In the genomic region with DNA sequence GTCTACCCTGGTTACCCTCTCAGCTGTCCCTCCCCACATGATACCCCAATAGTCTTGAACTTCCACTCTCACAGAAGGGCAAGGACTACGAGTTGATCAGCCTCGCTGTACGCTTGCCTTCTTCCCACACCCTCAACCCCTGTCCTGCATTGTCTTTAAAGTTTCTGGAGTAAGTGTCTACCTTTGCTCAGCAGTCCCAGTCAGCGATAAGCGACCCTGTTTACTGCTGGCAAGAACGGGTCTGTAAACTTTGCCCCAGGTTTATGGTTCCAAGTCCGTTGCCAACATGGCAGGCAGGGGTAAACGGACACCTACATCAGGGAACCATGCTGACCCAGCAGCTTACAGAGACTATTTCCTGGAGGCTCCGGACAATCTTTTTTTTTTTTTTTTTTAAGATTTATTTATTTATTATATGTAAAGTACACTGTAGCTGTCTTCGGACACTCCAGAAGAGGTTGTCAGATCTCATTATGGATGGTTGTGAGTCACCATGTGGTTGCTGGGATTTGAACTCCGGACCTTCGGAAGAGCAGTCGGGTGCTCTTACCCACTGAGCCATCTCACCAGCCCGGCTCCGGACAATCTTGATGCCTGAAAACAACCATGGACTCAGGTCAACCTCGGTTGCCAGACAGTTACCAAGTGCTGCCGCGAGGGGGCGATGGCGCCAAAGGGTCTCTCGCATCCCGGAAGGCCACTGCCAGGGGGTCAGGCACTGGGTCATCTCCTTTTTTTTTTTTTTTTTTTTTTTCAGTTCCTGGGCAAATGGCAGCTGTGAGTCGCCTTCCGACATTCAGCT, we compare ENCODE assay signal across 9 mouse cellular contexts. TPM values are rescaled to one million over a fixed set of nuclear protein-coding genes. Genes with fewer than 3 reads are reported as not detected.
DNase-seq lines count a peak whose midpoint lies in the region; ATAC-seq and TF ChIP-seq lines count a peak whose summit lies in the region.
"Had no signal": no experiment of that assay in that cellular context is flagged by ENCODE, and none has a peak within 500 bp of the region (broad histone marks: within the 10 kb centered on the region; RNA-seq: fewer than 3 reads in every experiment).

No protein-coding gene starts in this region.

- H3K9me3 ChIP-seq in ES-E14 (ENCODE audit: control insufficient read depth, insufficient read depth, low read depth, low read length) = no peaks in the 10 kb centered on the region
- no peaks in the 10 kb centered on the region for H3K9me3 ChIP-seq in forebrain, embryonic 15.5 days
- no peaks in the 10 kb centered on the region for H3K9me3 ChIP-seq in lung, embryonic 15.5 days

- H3K27ac ChIP-seq in ES-E14 (ENCODE audit: insufficient read depth, low read depth, low read length, poor library complexity, severe bottlenecking) = no peak overlapping the region
- no peak overlapping the region for H3K27ac ChIP-seq in forebrain, embryonic 15.5 days (replicated peaks)
- H3K27ac ChIP-seq in lung, embryonic 15.5 days = no peak overlapping the region
- no peak overlapping the region for H3K27ac ChIP-seq in thymus, adult 2 months (ENCODE audit: control insufficient read depth, insufficient read depth, low read length)
- H3K27ac ChIP-seq: macrophage had no signal

- peak; percentile 93 for TF ChIP-seq CTCF in thymus, adult 2 months (IDR thresholded peaks at IDR 0.05; ENCODE audit: borderline replicate concordance, control insufficient read depth, extremely low read depth, insufficient read depth, low read length, poor library complexity)

- peak overlapping the region; percentile 26 to 28; a peak in 3 of 4 replicates for H3K4me3 ChIP-seq in ES-E14 (ENCODE audit: insufficient read depth in 1 of 2, low read depth in 1 of 2, low read length in 2 of 2, poor library complexity in 1 of 2, severe bottlenecking in 1 of 2)
- no peak overlapping the region for H3K4me3 ChIP-seq in forebrain, embryonic 15.5 days
- no peak overlapping the region for H3K4me3 ChIP-seq in lung, embryonic 15.5 days
- no peak overlapping the region for H3K4me3 ChIP-seq in thymus, adult 2 months (ENCODE audit: control insufficient read depth, insufficient read depth, low read length)

- no peaks in the 10 kb centered on the region for H3K27me3 ChIP-seq in forebrain, embryonic 15.5 days
- no peaks in the 10 kb centered on the region for H3K27me3 ChIP-seq in lung, embryonic 15.5 days
- H3K27me3 ChIP-seq in thymus, adult 2 months (ENCODE audit: control insufficient read depth, insufficient read depth, low read length) = no peaks in the 10 kb centered on the region

- DNase-seq in ES-E14 (ENCODE audit: low read depth, low spot score) = peak; percentile 74
- peak; percentile 63 for DNase-seq in cerebellum, adult 11-12 months
- DNase-seq in layer of hippocampus, adult 8-10 months (ENCODE audit: low spot score in 2 of 2) = peak; percentile 37 to 63
- peak; percentile 57 for DNase-seq in ovary, adult 18-20 months (ENCODE audit: low spot score)
- peak; percentile 75 for DNase-seq in thymus, adult 2 months

- 17% methylated on average over 24 of the region's 24 CpGs for WGBS in forebrain, embryonic 15.5 days
- 9% methylated on average over 24 of the region's 24 CpGs for WGBS in lung, embryonic 15.5 days
- 36% methylated on average over 24 of the region's 24 CpGs for WGBS in thymus, adult 2 months

- in situ Hi-C loops in ES-E14 (cut with MboI; ENCODE audit: low sequenced_read_pairs in 2 of 2, unreplicated experiment in 2 of 2) = no loop called here

- H3K4me2 ChIP-seq in forebrain, embryonic 15.5 days (replicated peaks) = peak overlapping the region; percentile 29
- H3K4me2 ChIP-seq in lung, embryonic 15.5 days = peak overlapping the region; percentile 40

- H3K9ac ChIP-seq in ES-E14 (ENCODE audit: insufficient read depth, low read depth, low read length, poor library complexity, severe bottlenecking) = peak overlapping the region; percentile 20; the same call in 1 of the 2 replicates
- H3K9ac ChIP-seq in forebrain, embryonic 15.5 days (replicated peaks) = no peak overlapping the region
- H3K9ac ChIP-seq in lung, embryonic 15.5 days = no peak overlapping the region

- H3K4me1 ChIP-seq in ES-E14 (ENCODE audit: control insufficient read depth in 2 of 2, insufficient read depth in 2 of 2, low read length in 2 of 2, poor library complexity in 1 of 2) = peaks cover 0 to 5% of the 10 kb centered on the region in 2 experiments; a peak in 2 of 4 replicates
- H3K4me1 ChIP-seq in forebrain, embryonic 15.5 days = peaks cover 6% of the 10 kb centered on the region
- peaks cover 25% of the 10 kb centered on the region for H3K4me1 ChIP-seq in lung, embryonic 15.5 days
- H3K4me1 ChIP-seq in thymus, adult 2 months (replicated peaks; ENCODE audit: control insufficient read depth, insufficient read depth, low read length) = peaks cover under 1% of the 10 kb centered on the region; the same call in 1 of the 2 replicates

- no peaks in the 10 kb centered on the region for H3K36me3 ChIP-seq in ES-E14 (ENCODE audit: control insufficient read depth, insufficient read depth, low read length, poor library complexity, severe bottlenecking)
- H3K36me3 ChIP-seq in forebrain, embryonic 15.5 days = no peaks in the 10 kb centered on the region
- H3K36me3 ChIP-seq in lung, embryonic 15.5 days = no peaks in the 10 kb centered on the region
- no peaks in the 10 kb centered on the region for H3K36me3 ChIP-seq in thymus, adult 2 months (ENCODE audit: control insufficient read depth, insufficient read depth, low read length)

- no peak; the same call in 1 of the 2 replicates for ATAC-seq in forebrain, embryonic 15.5 days (replicated peaks)
- peak; percentile 78 to 84 for ATAC-seq in hematopoietic stem cell, adult 5-6 weeks (replicated peaks in 1 of 2; ENCODE audit: insufficient read depth in 1 of 2, low FRiP score in 2 of 2, low TSS enrichment in 1 of 2, low read depth in 1 of 2, poor library complexity in 2 of 2, severe bottlenecking in 2 of 2)
- peak; percentile 36; the same call in 1 of the 2 replicates for ATAC-seq in lung, embryonic 15.5 days (ENCODE audit: borderline replicate concordance, extremely low read depth, low FRiP score, low TSS enrichment)

- no peak for TF ChIP-seq POLR2A in thymus, adult 2 months (IDR thresholded peaks at IDR 0.05; ENCODE audit: control insufficient read depth, extremely low read depth, insufficient read depth, low read length, poor library complexity)

TF ChIP-seq in ES-E14, 5 proteins besides CTCF, POLR2A, EP300 and RAD21:
- no peak for TF ChIP-seq MAFK (IDR thresholded peaks at IDR 0.05; ENCODE audit: insufficient read depth, low read depth, low read length)
- peak; percentile 94 for TF ChIP-seq ZNF384 (IDR thresholded peaks at IDR 0.05; ENCODE audit: low read depth, low read length)
- TF ChIP-seq CHD2 (IDR thresholded peaks at IDR 0.05; ENCODE audit: low read depth, low read length) = no peak
- TF ChIP-seq ZC3H11A (IDR thresholded peaks at IDR 0.05; ENCODE audit: borderline replicate concordance, low read depth, low read length) = 0 out of 2 replicates have a peak, but pooled peaks have one; percentile 7

RNA-seq across cellular contexts. Expression of a gene that starts 43.4 kb away (rescaled TPM):
- total RNA-seq in ES-E14 (2012; rRNA removed) = 8.5 and 9.8 TPM in 2 replicates
- polyA plus RNA-seq in forebrain, embryonic 15.5 days (2015; fragmentation: Nextera tagmentation; extraction: Ambion mirVana) = 13.8 and 15.7 TPM in 2 replicates
- 20.8 and 30.2 TPM in 2 replicates for total RNA-seq in hematopoietic stem cell, adult 5-6 weeks (2017)
- 10 to 100 TPM; 19.1 to 24.8 (median 21.2) TPM for total RNA-seq in layer of hippocampus, adult 8-10 months (2022)
- polyA plus RNA-seq in lung, embryonic 15.5 days (2015; fragmentation: Nextera tagmentation; extraction: Ambion mirVana) = 14.0 and 15.0 TPM in 2 replicates
- polyA plus RNA-seq in thymus, adult 2 months (2012; rRNA removed) = 26.1 and 28.3 TPM in 2 replicates

RNA-seq across cellular contexts. Expression of a gene that starts 48.8 kb away (rescaled TPM):
- total RNA-seq in ES-E14 (2012; rRNA removed) = 12.5 and 14.6 TPM in 2 replicates
- polyA plus RNA-seq in forebrain, embryonic 15.5 days (2015; fragmentation: Nextera tagmentation; extraction: Ambion mirVana) = 16.3 and 17.5 TPM in 2 replicates
- total RNA-seq in hematopoietic stem cell, adult 5-6 weeks (2017) = 19.8 and 20.8 TPM in 2 replicates
- 10 to 100 TPM; 17.3 to 18.5 (median 17.9) TPM for total RNA-seq in layer of hippocampus, adult 8-10 months (2022)
- polyA plus RNA-seq in lung, embryonic 15.5 days (2015; fragmentation: Nextera tagmentation; extraction: Ambion mirVana) = 23.7 and 24.3 TPM in 2 replicates
- polyA plus RNA-seq in thymus, adult 2 months (2012; rRNA removed) = 7.7 and 8.1 TPM in 2 replicates

Comparison
In these comparisons a context has a peak if more than half of its experiments do, and no peak if none do; other contexts are left out.
1. H3K4me3 ChIP-seq: peak in ES-E14 (2 of 2); none in forebrain, embryonic 15.5 days (single experiment), lung, embryonic 15.5 days (single experiment) and thymus, adult 2 months (single experiment).
2. Peak in every context shown above with its lines, with median percentiles within 50 percentile points of each other: DNase-seq.